Mouse (Mus musculus): Measurements from ENCODE around the gene Pip.

- TF ChIP-seq CTCF (IDR thresholded peaks at IDR 0.05; ENCODE audit: borderline replicate concordance, insufficient read depth, low read length) = no peak
- TF ChIP-seq POLR2A (IDR thresholded peaks at IDR 0.05; ENCODE audit: low read depth, low read length) = no peak
These were observed 5.4 kb downstream of the Pip start, which contains the start of gene Sval2 for GRCm38 (mm10) chr6:41852689-41853088.
